Mouse (Mus musculus): ENCODE data around the gene Phgdh. TPM values are rescaled to one million over a fixed set of nuclear protein-coding genes. Genes with fewer than 3 reads are reported as not detected.

The Phgdh gene
- total RNA-seq (2021) = 1 to 10 TPM; 1.5 to 2.3 TPM
- long read RNA-seq, experiment 1, partial matches to known transcripts = 0 of 5 reads
- long read RNA-seq, experiment 1, other reads (novel, unspliced or antisense) = 1 of 5 reads
- long read RNA-seq, experiment 2 = 0 reads

- DNase-seq (ENCODE audit: low spot score) = peak; percentile 51
These were observed at the start of gene Phgdh for GRCm38 (mm10) chr3:98339706-98340109. Phgdh (minus strand) TSS chr3:98339990.

GRCm38 (mm10) chr3:98389305-98389704 lies 49.5 kb upstream of the Phgdh start:
- DNase-seq (ENCODE audit: low spot score) = no peak

- DNase-seq (ENCODE audit: low spot score) = no peak
These were observed 48.0 kb upstream of the Phgdh start for GRCm38 (mm10) chr3:98387756-98388155.

- DNase-seq (ENCODE audit: low spot score) = no peak
These were observed 47.3 kb upstream of the Phgdh start for GRCm38 (mm10) chr3:98387086-98387485.

- no peak for DNase-seq (ENCODE audit: low spot score)
These were observed 43.4 kb upstream of the Phgdh start for GRCm38 (mm10) chr3:98383024-98383790.

- DNase-seq (ENCODE audit: low spot score) = peak; percentile 59
These were observed 42.6 kb upstream of the Phgdh start, which contains the start of gene Zfp697 for GRCm38 (mm10) chr3:98382246-98382939. Zfp697 (plus strand) TSS chr3:98382461.

GRCm38 (mm10) chr3:98381677-98382245 lies 42.0 kb upstream of the Phgdh start:
- no peak for DNase-seq (ENCODE audit: low spot score)

- no peak for DNase-seq (ENCODE audit: low spot score)
These were observed 39.4 kb upstream of the Phgdh start for GRCm38 (mm10) chr3:98379236-98379635.

GRCm38 (mm10) chr3:98378267-98378666 lies 38.5 kb upstream of the Phgdh start:
- DNase-seq (ENCODE audit: low spot score) = no peak

GRCm38 (mm10) chr3:98374980-98375379 lies 35.2 kb upstream of the Phgdh start:
- no peak for DNase-seq (ENCODE audit: low spot score)

GRCm38 (mm10) chr3:98374062-98374719 lies 34.4 kb upstream of the Phgdh start:
- DNase-seq (ENCODE audit: low spot score) = no peak

- DNase-seq (ENCODE audit: low spot score) = peak; percentile 36
These were observed 29.0 kb upstream of the Phgdh start for GRCm38 (mm10) chr3:98368776-98369175.

- no peak for DNase-seq (ENCODE audit: low spot score)
These were observed 28.5 kb upstream of the Phgdh start for GRCm38 (mm10) chr3:98368283-98368682.

- no peak for DNase-seq (ENCODE audit: low spot score)
These were observed 27.0 kb upstream of the Phgdh start for GRCm38 (mm10) chr3:98366823-98367222.

GRCm38 (mm10) chr3:98366086-98366485 lies 26.3 kb upstream of the Phgdh start:
- DNase-seq (ENCODE audit: low spot score) = no peak

- DNase-seq (ENCODE audit: low spot score) = peak; percentile 44
These were observed 23.0 kb upstream of the Phgdh start for GRCm38 (mm10) chr3:98362753-98363152.

- no peak for DNase-seq (ENCODE audit: low spot score)
These were observed 17.0 kb upstream of the Phgdh start for GRCm38 (mm10) chr3:98356632-98357370.

- no peak for DNase-seq (ENCODE audit: low spot score)
These were observed 16.2 kb upstream of the Phgdh start for GRCm38 (mm10) chr3:98356026-98356365.

- DNase-seq (ENCODE audit: low spot score) = no peak
These were observed 15.7 kb upstream of the Phgdh start for GRCm38 (mm10) chr3:98355344-98356025.

GRCm38 (mm10) chr3:98353892-98354291 lies 14.1 kb upstream of the Phgdh start:
- peak; percentile 80 for DNase-seq (ENCODE audit: low spot score)
